Mouse (Mus musculus) liver, postnatal 0 days (tissue): ENCODE data around the gene Txnrd2. TPM values are rescaled to one million over a fixed set of nuclear protein-coding genes. Genes with fewer than 3 reads are reported as not detected.

Source experiments
- ATAC-seq: fragments of 200-750 bp; cut with Nextera tagmentation; 2 replicates; pipeline ENCODE4 v1.8.0; 2017; ENCODE audit warnings: mild to moderate bottlenecking, moderate library complexity
- DNase-seq: peaks from one replicate; pipeline ENCODE4 v3.0.0-alpha.2; 2016
- H3K27ac ChIP-seq: fragments of 300-500 bp; sonication (generic); 2 replicates; pipeline ENCODE4 v1.5.1; 2014; ENCODE audit warnings: antibody characterized with exemption, moderate library complexity, mild to moderate bottlenecking, low read depth
- H3K27me3 ChIP-seq: fragments of 300-500 bp; sonication (generic); 2 replicates; pipeline ENCODE4 v1.6.1; 2014; ENCODE audit warnings: low read length, control low read depth, mixed read lengths; ENCODE audit not compliant: insufficient read depth
- H3K36me3 ChIP-seq: fragments of 300-500 bp; sonication (generic); replicated peaks from 2 replicates; pipeline ENCODE4 v1.6.1; 2014; ENCODE audit warnings: mild to moderate bottlenecking, control low read depth, low read length, moderate library complexity, mixed read lengths; ENCODE audit not compliant: insufficient read depth
- H3K4me1 ChIP-seq: fragments of 300-500 bp; sonication (generic); 2 replicates; pipeline ENCODE4 v1.6.1; 2014; ENCODE audit warnings: antibody characterized with exemption, mild to moderate bottlenecking, control low read depth; ENCODE audit not compliant: insufficient read depth
- H3K4me2 ChIP-seq: fragments of 300-500 bp; sonication (generic); 2 replicates; pipeline ENCODE4 v1.6.1; 2014; ENCODE audit warnings: low read depth, mild to moderate bottlenecking, low read length, moderate library complexity, mixed read lengths
- H3K4me3 ChIP-seq: fragments of 300-500 bp; sonication (generic); 2 replicates; pipeline ENCODE4 v1.5.1; 2014; ENCODE audit warnings: low read depth, low read length
- H3K9ac ChIP-seq: fragments of 300-500 bp; sonication (generic); replicated peaks from 2 replicates; pipeline ENCODE4 v1.6.1; 2014; ENCODE audit warnings: mild to moderate bottlenecking, moderate library complexity
- H3K9me3 ChIP-seq: fragments of 300-500 bp; sonication (generic); 2 replicates; pipeline ENCODE4 v1.6.1; 2016; ENCODE audit warnings: mild to moderate bottlenecking, control low read depth, low read length, mixed read lengths
- CTCF ChIP-seq: sonication (generic); IDR thresholded peaks from 2 replicates; pipeline ENCODE4 v1.5.1; 2016; ENCODE audit warnings: antibody characterized with exemption, low read depth
- EP300 ChIP-seq: IDR thresholded peaks from 2 replicates; pipeline ENCODE4 v1.6.1; 2016; ENCODE audit warnings: antibody characterized with exemption, low read depth, mild to moderate bottlenecking
- WGBS: fragments of 180-500 bp; shearing (Covaris S2); extraction: QIAGEN DNeasy Blood & Tissue Kit; methylation state at CpG from one replicate; pipeline ENCODE4 v1.1.7; 2014; ENCODE audit not compliant: insufficient replicate concordance; 5-methylcytosine and 5-hydroxymethylcytosine counted together
- polyA plus RNA-seq: library from polyadenylated mRNA; unstranded; fragments of >200 nt; fragmentation: Nextera tagmentation; extraction: Ambion mirVana; gene quantifications from 2 replicates; pipeline ENCODE4 v1.2.1, GENCODE M21; 2015

Gene Txnrd2
- polyA plus RNA-seq, 1 experiment from 2014 or later: 53.3 TPM

DNA sequence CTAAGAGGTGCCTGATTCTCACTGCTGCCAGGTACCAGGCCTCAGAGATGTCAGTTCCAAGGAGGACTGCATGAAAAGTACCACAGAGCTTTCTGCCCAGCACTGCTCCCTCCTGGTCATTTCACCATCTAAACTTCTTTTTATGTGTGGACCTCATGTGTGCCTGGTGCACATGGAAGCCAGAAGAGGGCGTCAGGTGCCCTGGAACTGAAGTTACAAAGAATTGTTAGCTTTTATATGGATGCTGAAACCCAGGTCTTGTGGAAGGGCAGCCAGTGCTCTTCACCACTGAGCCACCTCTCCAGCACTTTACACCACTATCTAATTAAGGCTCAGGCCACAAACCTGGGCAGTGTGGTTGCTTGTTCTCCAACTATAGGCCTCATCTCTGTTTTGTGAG is 44.6 kb downstream of the Txnrd2 start:
- no peak for ATAC-seq
- H3K27me3 ChIP-seq: no peaks in the 10 kb centered on the region
- H3K27ac ChIP-seq: no peak overlapping the region
- no peak overlapping the region for H3K4me3 ChIP-seq
- no peak overlapping the region for H3K9ac ChIP-seq
- no peak for TF ChIP-seq EP300
- TF ChIP-seq CTCF: peak; percentile 40
- WGBS: 46% methylated on average over 1 of the region's 1 CpGs
- H3K36me3 ChIP-seq: peaks cover 72% of the 10 kb centered on the region
- no peaks in the 10 kb centered on the region; the same call in 1 of the 2 replicates for H3K4me1 ChIP-seq
- DNase-seq: no peak
- H3K4me2 ChIP-seq: no peak overlapping the region
- no peaks in the 10 kb centered on the region for H3K9me3 ChIP-seq

DNA sequence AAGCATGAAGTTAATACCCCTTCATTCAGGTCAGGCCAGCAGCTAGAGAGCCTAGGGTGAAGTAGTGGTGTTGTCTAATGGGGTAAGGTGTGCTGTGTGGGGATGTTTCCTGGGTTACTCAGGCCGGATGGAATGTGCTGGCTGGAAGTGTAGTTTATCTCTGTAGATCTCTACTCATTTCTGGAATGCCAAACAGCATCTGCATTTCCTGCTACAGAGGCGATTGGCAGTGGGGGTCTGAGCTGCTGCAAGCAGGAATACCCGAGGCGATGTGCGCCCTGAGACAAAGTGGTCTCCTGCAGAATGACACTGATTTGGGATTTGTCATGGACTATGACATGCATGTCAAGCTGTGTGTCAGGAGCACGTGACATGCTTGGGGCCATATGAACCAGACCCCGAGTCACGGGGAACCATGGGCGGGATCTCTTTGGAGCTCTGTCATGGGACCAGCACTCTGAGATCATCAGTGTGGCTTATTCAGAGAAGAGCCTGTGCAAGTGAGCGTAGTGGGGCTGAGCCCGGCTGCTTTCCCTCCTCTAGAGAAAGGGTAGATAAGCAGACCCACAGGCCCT is 45.3 kb downstream of the Txnrd2 start:
- no peak for DNase-seq
- Histone ChIP-seq H3K27ac (no peak overlapping the region), H3K36me3 (peaks cover 75% of the 10 kb centered on the region), H3K9me3 (no peaks in the 10 kb centered on the region), H3K27me3 (no peaks in the 10 kb centered on the region), H3K9ac (no peak overlapping the region; the same call in 1 of the 2 replicates), H3K4me2 (no peak overlapping the region), H3K4me3 (no peak overlapping the region), H3K4me1 (no peaks in the 10 kb centered on the region; the same call in 1 of the 2 replicates)
- 88% methylated on average over 11 of the region's 11 CpGs for WGBS
- ATAC-seq: no peak
- TF ChIP-seq CTCF (no peak), EP300 (no peak)

DNA sequence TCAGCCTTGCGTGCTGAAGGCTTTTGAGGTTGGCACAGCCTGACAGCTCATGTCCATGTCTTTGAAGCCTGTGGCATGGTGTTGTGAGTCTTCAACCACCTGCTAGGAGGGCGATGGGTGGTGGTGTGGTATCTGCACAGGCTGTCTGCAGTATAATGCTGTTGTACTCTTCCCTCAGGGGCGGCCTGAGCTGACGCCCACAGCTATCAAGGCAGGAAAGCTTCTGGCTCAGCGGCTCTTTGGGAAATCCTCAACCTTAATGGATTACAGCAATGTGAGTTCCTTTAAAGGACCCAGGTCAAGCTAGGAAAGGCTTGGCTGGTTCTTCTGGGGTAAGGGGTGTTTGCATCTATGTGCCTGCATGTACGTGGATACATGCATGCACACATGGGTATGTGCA is 45.8 kb downstream of the Txnrd2 start:
- 95% methylated on average over 6 of the region's 6 CpGs for WGBS
- no peak overlapping the region for H3K27ac ChIP-seq
- H3K4me1 ChIP-seq: no peaks in the 10 kb centered on the region; the same call in 1 of the 2 replicates
- TF ChIP-seq CTCF (no peak), EP300 (no peak)
- H3K27me3 ChIP-seq: no peaks in the 10 kb centered on the region
- H3K4me3 ChIP-seq: no peak overlapping the region
- DNase-seq: no peak
- H3K36me3 ChIP-seq: peaks cover 80% of the 10 kb centered on the region
- H3K9ac ChIP-seq: no peak overlapping the region; the same call in 1 of the 2 replicates
- ATAC-seq: no peak
- no peak overlapping the region for H3K4me2 ChIP-seq
- H3K9me3 ChIP-seq: no peaks in the 10 kb centered on the region

DNA sequence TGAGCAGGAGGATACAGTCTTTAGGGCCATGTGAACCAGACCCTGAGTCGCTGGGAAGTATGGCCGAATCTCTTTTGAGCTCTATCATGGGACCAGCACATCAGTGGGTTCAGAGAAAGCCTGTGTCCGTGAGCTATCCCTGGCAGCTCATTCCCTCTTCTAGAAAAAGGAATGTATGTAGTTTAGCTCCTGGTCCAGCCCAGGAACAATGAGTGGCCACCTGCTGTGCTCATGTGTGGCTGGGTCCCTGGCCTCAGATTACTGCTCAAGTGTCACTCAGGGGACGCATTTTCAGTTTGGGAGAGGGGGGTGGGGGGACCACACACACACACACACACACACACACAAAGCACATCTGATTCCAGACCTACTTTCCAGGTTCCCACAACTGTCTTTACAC is 46.2 kb downstream of the Txnrd2 start:
- H3K27me3 ChIP-seq: no peaks in the 10 kb centered on the region
- WGBS: 96% methylated on average over 4 of the region's 4 CpGs
- DNase-seq: no peak
- TF ChIP-seq EP300: no peak
- TF ChIP-seq CTCF: no peak
- no peak overlapping the region for H3K27ac ChIP-seq
- no peaks in the 10 kb centered on the region; the same call in 1 of the 2 replicates for H3K4me1 ChIP-seq
- no peak overlapping the region for H3K9ac ChIP-seq
- no peak for ATAC-seq
- H3K9me3 ChIP-seq: no peaks in the 10 kb centered on the region
- H3K4me3 ChIP-seq: no peak overlapping the region
- H3K4me2 ChIP-seq: no peak overlapping the region
- H3K36me3 ChIP-seq: peaks cover 82% of the 10 kb centered on the region

DNA sequence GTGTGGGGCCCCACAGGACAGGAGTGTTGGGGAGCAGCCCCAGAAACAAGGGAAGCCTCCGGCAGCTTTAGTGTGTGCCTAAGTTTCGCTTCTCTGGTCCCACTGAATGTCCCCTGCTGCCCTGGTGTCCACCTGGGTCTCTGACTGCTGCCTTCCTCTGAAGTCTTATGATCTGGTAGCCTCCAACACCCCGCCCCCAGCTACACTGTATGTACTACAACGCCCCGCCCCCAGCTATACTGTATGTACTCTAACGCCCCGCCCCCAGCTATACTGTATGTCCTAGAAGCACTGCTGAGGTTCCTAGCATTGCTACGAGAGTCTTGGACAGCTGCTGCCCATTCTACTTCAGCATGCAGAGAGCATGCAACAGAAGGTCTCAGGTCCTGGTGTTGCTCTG is 46.8 kb downstream of the Txnrd2 start:
- no peak for TF ChIP-seq EP300
- TF ChIP-seq CTCF: no peak
- H3K27ac ChIP-seq: no peak overlapping the region
- H3K27me3 ChIP-seq: no peaks in the 10 kb centered on the region
- no peak overlapping the region for H3K9ac ChIP-seq
- no peaks in the 10 kb centered on the region for H3K9me3 ChIP-seq
- no peak overlapping the region for H3K4me2 ChIP-seq
- no peaks in the 10 kb centered on the region for H3K4me1 ChIP-seq
- no peak for ATAC-seq
- H3K4me3 ChIP-seq: no peak overlapping the region
- 87% methylated on average over 8 of the region's 8 CpGs for WGBS
- no peak for DNase-seq
- H3K36me3 ChIP-seq: peaks cover 85% of the 10 kb centered on the region

DNA sequence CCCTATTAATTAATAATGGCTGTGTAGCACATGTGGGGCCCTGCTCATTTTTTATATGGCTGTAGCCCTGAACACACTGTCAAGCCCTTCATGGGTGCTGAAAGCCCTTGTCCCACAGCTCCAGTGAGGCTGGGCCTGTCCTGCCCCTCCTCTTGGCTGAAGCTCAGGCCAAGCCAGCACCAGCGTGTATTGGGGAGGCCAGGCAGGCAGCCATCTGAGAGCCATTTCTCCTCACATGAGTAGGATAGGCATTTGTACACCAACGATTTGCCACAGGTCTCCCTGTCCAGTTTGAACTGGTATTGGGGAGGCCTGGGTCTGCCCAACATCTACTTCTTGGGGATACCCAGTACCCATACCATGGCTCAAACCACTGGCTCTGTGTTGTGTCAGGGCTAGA is 47.8 kb downstream of the Txnrd2 start:
- H3K4me1 ChIP-seq: no peaks in the 10 kb centered on the region
- 92% methylated on average over 2 of the region's 2 CpGs for WGBS
- H3K4me3 ChIP-seq: no peak overlapping the region
- H3K4me2 ChIP-seq: no peak overlapping the region
- DNase-seq (no peak), ATAC-seq (no peak)
- no peak overlapping the region for H3K27ac ChIP-seq
- TF ChIP-seq CTCF (no peak), EP300 (no peak)
- H3K9ac ChIP-seq: no peak overlapping the region
- H3K9me3 ChIP-seq: no peaks in the 10 kb centered on the region
- H3K36me3 ChIP-seq: peaks cover 85% of the 10 kb centered on the region
- H3K27me3 ChIP-seq: no peaks in the 10 kb centered on the region

DNA sequence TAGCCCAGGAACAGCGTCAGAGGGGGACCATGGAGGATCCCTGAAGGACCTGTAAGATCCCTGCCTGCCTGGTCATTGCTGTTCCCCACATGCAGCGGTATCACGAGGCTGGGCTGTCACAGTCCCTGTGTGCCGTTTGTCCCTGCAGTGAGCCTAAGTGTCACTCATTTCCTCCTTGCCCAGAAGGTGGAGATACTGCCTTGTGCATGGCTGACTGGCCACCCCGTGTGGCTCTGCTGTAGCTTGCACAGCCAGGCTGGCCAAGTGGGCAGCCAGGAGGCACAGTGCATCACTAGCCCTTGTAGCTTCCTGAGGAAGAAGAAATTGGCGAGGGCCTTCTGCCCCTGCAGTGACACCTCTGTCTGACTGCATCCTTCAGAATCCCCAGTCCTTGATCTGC is 51.8 kb downstream of the Txnrd2 start:
- no peak for ATAC-seq
- Histone ChIP-seq H3K4me2 (no peak overlapping the region), H3K36me3 (peaks cover 56% of the 10 kb centered on the region), H3K9ac (no peak overlapping the region), H3K27ac (no peak overlapping the region), H3K4me1 (no peaks in the 10 kb centered on the region), H3K4me3 (no peak overlapping the region), H3K27me3 (no peaks in the 10 kb centered on the region), H3K9me3 (no peaks in the 10 kb centered on the region)
- WGBS: 75% methylated on average over 6 of the region's 6 CpGs
- TF ChIP-seq EP300 (no peak), CTCF (0 out of 2 replicates have a peak, but pooled peaks have one; percentile 23)
- DNase-seq: no peak
